Mouse (Mus musculus): ENCODE measurements around the gene Hcn4.

GRCm38 (mm10) chr9:58849576-58850315 is 26.5 kb downstream of the Hcn4 start:
- TF ChIP-seq E2F4 (IDR thresholded peaks at IDR 0.05; ENCODE audit: insufficient read depth) (no peak), MAX (IDR thresholded peaks at IDR 0.05; ENCODE audit: low read depth) (no peak), POLR2AphosphoS2 (IDR thresholded peaks at IDR 0.05; ENCODE audit: insufficient read length, low read depth) (no peak), POLR2A (IDR thresholded peaks at IDR 0.05; ENCODE audit: insufficient read length, low read depth) (no peak), TCF12 (IDR thresholded peaks at IDR 0.05; ENCODE audit: insufficient read depth, poor library complexity, severe bottlenecking) (no peak), USF1 (IDR thresholded peaks at IDR 0.05; ENCODE audit: low read depth) (no peak), CEBPB (IDR thresholded peaks at IDR 0.05; ENCODE audit: insufficient read depth, poor library complexity, severe bottlenecking) (no peak), MYOG (IDR thresholded peaks at IDR 0.05; ENCODE audit: control insufficient read depth in 1 of 3, insufficient read depth in 1 of 3, insufficient read length in 2 of 3, low read depth in 2 of 3) (no peak), REST (IDR thresholded peaks at IDR 0.05; ENCODE audit: insufficient read depth, insufficient read length) (no peak)

All from myocyte (in vitro differentiated cells).